In genomic region chr17:26268851-26269250, GRCm38 (mm10) we compare ENCODE assay signal across 11 mouse cellular contexts. TPM values are rescaled to one million over a fixed set of nuclear protein-coding genes. Genes with fewer than 3 reads are reported as not detected.
DNase-seq lines count a peak whose midpoint lies in the region; ATAC-seq and TF ChIP-seq lines count a peak whose summit lies in the region.
"Had no signal": no experiment of that assay in that cellular context is flagged by ENCODE, and none has a peak within 500 bp of the region (broad histone marks: within the 10 kb centered on the region; RNA-seq: fewer than 3 reads in every experiment).

No protein-coding gene starts in this region.

- no peak for ATAC-seq in lung, postnatal 0 days

- no peak for DNase-seq in heart, adult 2 months
- no peak for DNase-seq in heart, postnatal 36 days
- peak; percentile 20 for DNase-seq in lung, postnatal 0 days (ENCODE audit: low spot score)
- DNase-seq in lung, postnatal 14 days = no peak
- DNase-seq in MEL (ENCODE audit: low read depth, low spot score) = no peak
- DNase-seq in retina, embryonic 14.5 days (ENCODE audit: low spot score) = peak; percentile 45
- no peak for DNase-seq in layer of hippocampus, adult 9-11 months
- no peak for DNase-seq in gastrocnemius, postnatal 36 days

- intact Hi-C loops in heart, adult 2 months (cut with DNase I) = no loop called here
- intact Hi-C loops in heart, postnatal 36 days (cut with DNase I) = no loop called here
- intact Hi-C loops in gastrocnemius, postnatal 36 days (cut with DNase I) = no loop called here

- H3K9me3 ChIP-seq in lung, postnatal 0 days (ENCODE audit: low read length) = no peaks in the 10 kb centered on the region
- no peaks in the 10 kb centered on the region for H3K9me3 ChIP-seq in MEL (replicated peaks; ENCODE audit: insufficient read depth, low read length)
- H3K9me3 ChIP-seq: heart, embryonic 13.5 days; limb, embryonic 13.5 days had no signal

- 35% methylated on average over 1 of the region's 1 CpGs for WGBS in heart, adult 2 months
- WGBS in lung, postnatal 0 days = 83% methylated on average over 1 of the region's 1 CpGs

- H3K4me3 ChIP-seq in heart, adult 2 months = no peak overlapping the region
- H3K4me3 ChIP-seq in lung, postnatal 0 days (ENCODE audit: low read depth, low read length) = no peak overlapping the region
- no peak overlapping the region for H3K4me3 ChIP-seq in MEL (ENCODE audit: control insufficient read depth in 1 of 2, insufficient read depth in 1 of 2, low read depth in 2 of 2, low read length in 2 of 2)
- H3K4me3 ChIP-seq: heart, embryonic 13.5 days; limb, embryonic 13.5 days had no signal

- no peaks in the 10 kb centered on the region for H3K4me1 ChIP-seq in heart, adult 2 months (ENCODE audit: control insufficient read depth, insufficient read depth, low read length)
- H3K4me1 ChIP-seq in lung, postnatal 0 days (ENCODE audit: insufficient read depth, low read depth, low read length) = no peaks in the 10 kb centered on the region
- H3K4me1 ChIP-seq in MEL (ENCODE audit: control insufficient read depth in 1 of 2, insufficient read depth in 2 of 2, low read length in 2 of 2) = peaks cover 0 to 9% of the 10 kb centered on the region in 2 experiments; a peak in 1 of 4 replicates
- H3K4me1 ChIP-seq: heart, embryonic 13.5 days; limb, embryonic 13.5 days had no signal

- no peak overlapping the region for H3K9ac ChIP-seq in heart, adult 2 months (ENCODE audit: low read depth, low read length)
- no peak overlapping the region for H3K9ac ChIP-seq in lung, postnatal 0 days (replicated peaks; ENCODE audit: low read depth)
- H3K9ac ChIP-seq in MEL (ENCODE audit: control insufficient read depth, low read depth, low read length, poor library complexity, severe bottlenecking) = no peak overlapping the region
- H3K9ac ChIP-seq: heart, embryonic 13.5 days; limb, embryonic 13.5 days had no signal

- H3K79me2 ChIP-seq in heart, adult 2 months (replicated peaks; ENCODE audit: control insufficient read depth, insufficient read depth, low read length) = no peaks in the 10 kb centered on the region; the same call in 1 of the 2 replicates
- peaks cover 8% of the 10 kb centered on the region for H3K79me2 ChIP-seq in MEL (ENCODE audit: control insufficient read depth, insufficient read depth, low read length, poor library complexity)

- H3K27me3 ChIP-seq in heart, adult 2 months (ENCODE audit: control insufficient read depth, insufficient read depth, low read length) = no peaks in the 10 kb centered on the region
- H3K27me3 ChIP-seq in lung, postnatal 0 days (replicated peaks; ENCODE audit: insufficient read depth, low read length) = no peaks in the 10 kb centered on the region
- H3K27me3 ChIP-seq in MEL (ENCODE audit: control insufficient read depth in 1 of 2, insufficient read depth in 2 of 2, low read length in 2 of 2) = no peaks in the 10 kb centered on the region
- H3K27me3 ChIP-seq: heart, embryonic 13.5 days; limb, embryonic 13.5 days had no signal

- no peak overlapping the region for H3K27ac ChIP-seq in heart, adult 2 months
- H3K27ac ChIP-seq in lung, postnatal 0 days (ENCODE audit: low read length) = no peak overlapping the region
- no peak overlapping the region for H3K27ac ChIP-seq in MEL (ENCODE audit: control insufficient read depth, low read depth, low read length)
- H3K27ac ChIP-seq: heart, embryonic 13.5 days; limb, embryonic 13.5 days; macrophage had no signal

- peaks cover 10% of the 10 kb centered on the region for H3K36me3 ChIP-seq in heart, adult 2 months (ENCODE audit: control insufficient read depth, insufficient read depth, low read length)
- H3K36me3 ChIP-seq in lung, postnatal 0 days (ENCODE audit: insufficient read depth, low read length) = peaks cover 45% of the 10 kb centered on the region
- peaks cover 16 to 58% of the 10 kb centered on the region in 2 experiments for H3K36me3 ChIP-seq in MEL (ENCODE audit: control insufficient read depth in 1 of 2, insufficient read depth in 2 of 2, low read length in 2 of 2)

- no peak for TF ChIP-seq POLR2A in heart, adult 2 months (IDR thresholded peaks at IDR 0.05; ENCODE audit: insufficient read depth, low read depth, low read length)
- no peak for TF ChIP-seq POLR2A in MEL (IDR thresholded peaks at IDR 0.05; ENCODE audit: control insufficient read depth in 1 of 2, insufficient read depth in 1 of 2, low read depth in 1 of 2, low read length in 2 of 2, poor library complexity in 1 of 2)

- peak; percentile 59 for TF ChIP-seq CTCF in heart, adult 2 months (IDR thresholded peaks at IDR 0.05)
- TF ChIP-seq CTCF in lung, postnatal 0 days (IDR thresholded peaks at IDR 0.05) = peak; percentile 54
- peak; percentile 25 to 57 (median 48); a peak in 5 of 6 replicates for TF ChIP-seq CTCF in MEL (IDR thresholded peaks at IDR 0.05 in 2 of 3, conservative IDR thresholded peaks at IDR 0.05 in 1 of 3; ENCODE audit: control insufficient read depth in 1 of 3, insufficient read depth in 1 of 3, low read depth in 2 of 3, low read length in 3 of 3, poor library complexity in 1 of 3, severe bottlenecking in 1 of 3)

- no peak for TF ChIP-seq EP300 in heart, adult 2 months (IDR thresholded peaks at IDR 0.05; ENCODE audit: insufficient read depth, low read depth, low read length)
- TF ChIP-seq EP300 in lung, postnatal 0 days (IDR thresholded peaks at IDR 0.05) = no peak
- no peak for TF ChIP-seq EP300 in MEL (IDR thresholded peaks at IDR 0.05; ENCODE audit: low read depth in 1 of 2, low read length in 2 of 2)

- no peak overlapping the region for H3K4me2 ChIP-seq in lung, postnatal 0 days (replicated peaks; ENCODE audit: low read depth, low read length)
- H3K4me2 ChIP-seq: heart, embryonic 13.5 days; limb, embryonic 13.5 days had no signal

- no peak for TF ChIP-seq RAD21 in MEL (IDR thresholded peaks at IDR 0.05; ENCODE audit: low read depth, low read length)

TF ChIP-seq in MEL, 35 proteins besides CTCF, POLR2A, EP300 and RAD21:
- TF ChIP-seq GABPA (IDR thresholded peaks at IDR 0.05; ENCODE audit: low read depth, low read length) = no peak
- TF ChIP-seq SMC3 (IDR thresholded peaks at IDR 0.05; ENCODE audit: low read depth, low read length) = peak; percentile 12; the same call in 1 of the 2 replicates
- peak; percentile 85 for TF ChIP-seq ZNF384 (IDR thresholded peaks at IDR 0.05; ENCODE audit: low read depth, low read length)

RNA-seq across cellular contexts. Expression of gene Luc7l, which starts 16.2 kb away (rescaled TPM):
- 10 to 100 TPM; 13.2 to 16.3 TPM for total RNA-seq in heart, adult 2 months (2021)
- 13.6 and 22.9 TPM in 2 replicates for polyA plus RNA-seq in heart, adult 2 months (2012; rRNA removed)
- 10 to 100 TPM; 14.3 to 15.3 TPM for total RNA-seq in heart, postnatal 36 days (2021)
- 42.2 and 46.6 TPM in 2 replicates for polyA plus RNA-seq in lung, postnatal 0 days (2015; fragmentation: Nextera tagmentation; extraction: Ambion mirVana)
- 54.3 and 58.4 TPM in 2 replicates for total RNA-seq in MEL (2012; rRNA removed)
- polyA plus RNA-seq in MEL (2012; ENCODE audit: insufficient read depth in 1 of 2, insufficient read length in 2 of 2, low read depth in 1 of 2, low replicate concordance in 2 of 2, missing spikeins in 1 of 2) = 10 to 100 TPM in 1 of 2 experiments, not detected in 1; 59.2 TPM
- total RNA-seq in gastrocnemius, postnatal 36 days (2021) = 10 to 100 TPM in 1 of 2 experiments, 1 to 10 TPM in 1; 9.9 to 10.8 TPM

RNA-seq across cellular contexts. Expression of gene Fam234a, which starts 24.8 kb away (rescaled TPM):
- total RNA-seq in heart, adult 2 months (2021) = 100 to 1,000 TPM; 113 to 128 TPM
- polyA plus RNA-seq in heart, adult 2 months (2012; rRNA removed) = 93.1 and 118 TPM in 2 replicates
- total RNA-seq in heart, postnatal 36 days (2021) = 100 to 1,000 TPM; 128 to 142 TPM
- polyA plus RNA-seq in lung, postnatal 0 days (2015; fragmentation: Nextera tagmentation; extraction: Ambion mirVana) = 71.2 and 71.8 TPM in 2 replicates
- total RNA-seq in MEL (2012; rRNA removed) = not detected in 2 replicates
- polyA plus RNA-seq in MEL (2012; ENCODE audit: insufficient read depth in 1 of 2, insufficient read length in 2 of 2, low read depth in 1 of 2, low replicate concordance in 2 of 2, missing spikeins in 1 of 2) = under 1 TPM in 1 of 2 experiments, not detected in 1; 0.10 TPM
- 10 to 100 TPM; 65.5 to 66.9 TPM for total RNA-seq in gastrocnemius, postnatal 36 days (2021)

Comparison
In these comparisons a context has a peak if more than half of its experiments do, and no peak if none do; other contexts are left out.
1. DNase-seq: peak in lung, postnatal 0 days (single experiment) and retina, embryonic 14.5 days (single experiment); none in heart, adult 2 months (0 of 2), heart, postnatal 36 days (0 of 2), lung, postnatal 14 days (single experiment), MEL (single experiment), layer of hippocampus, adult 9-11 months (single experiment) and gastrocnemius, postnatal 36 days (0 of 2).
2. RNA of gene Fam234a, which starts 24.8 kb away (total RNA-seq): 128 to 142 TPM in heart, postnatal 36 days, 113 to 128 TPM in heart, adult 2 months and 65.5 to 66.9 TPM in gastrocnemius, postnatal 36 days; not detected in MEL; every median in the first group is over 10 times any median in the second.
3. Peak in every context shown above with its lines, with median percentiles within 50 percentile points of each other: CTCF ChIP-seq.